Mouse (Mus musculus): Measurements from ENCODE around the gene Lypd5. TPM values are rescaled to one million over a fixed set of nuclear protein-coding genes. Genes with fewer than 3 reads are reported as not detected.

Lypd5 gene
- polyA plus RNA-seq, 1 experiment from 2014 or later, result not detected

DNA sequence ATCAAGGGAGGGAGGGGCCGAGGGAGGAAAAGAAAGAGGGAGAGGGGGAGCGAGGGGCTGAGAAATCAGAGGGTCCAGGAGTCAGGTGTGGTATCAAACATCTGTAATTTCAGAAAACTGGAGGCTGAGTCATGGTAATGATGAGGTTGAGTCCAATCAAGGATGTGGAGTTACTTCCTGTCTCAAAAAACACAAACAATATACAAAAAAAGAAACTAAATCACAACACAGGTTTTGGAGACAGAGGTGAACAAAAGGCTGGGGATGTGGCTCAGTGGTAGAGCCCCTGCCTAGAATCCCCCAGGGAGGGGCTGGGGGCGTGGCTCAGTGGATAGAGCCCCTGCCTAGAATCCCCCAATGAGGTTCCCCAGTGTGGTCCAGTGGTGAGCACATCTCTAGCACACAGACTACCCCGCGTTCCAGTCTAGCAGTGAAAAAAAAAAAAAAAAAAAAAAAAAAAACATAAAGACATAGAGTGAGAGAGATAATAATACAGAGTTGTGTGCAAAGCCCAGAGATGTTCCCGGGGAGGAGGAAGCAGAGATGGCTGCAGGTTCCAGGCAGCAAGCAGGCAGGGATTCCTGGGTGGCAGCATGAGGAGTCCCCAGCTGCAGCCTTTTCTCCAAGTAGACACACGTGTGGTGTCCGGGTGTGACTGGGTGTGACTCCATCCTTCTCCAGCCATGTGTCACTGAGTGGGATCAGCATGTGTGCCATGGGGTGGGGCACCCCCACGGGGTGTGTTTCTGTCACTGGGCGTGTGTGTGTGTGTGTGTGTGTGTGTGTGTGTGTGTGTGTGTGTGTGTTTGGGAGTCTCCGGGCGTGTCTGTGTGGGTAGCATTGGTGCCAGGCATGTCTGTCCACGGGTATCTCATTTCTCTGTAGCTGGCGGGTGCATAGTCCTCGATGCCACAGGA, 18.0 kb downstream of the Lypd5 start:
- Histone ChIP-seq H3K4me1 (ENCODE audit: control insufficient read depth, low read depth, low read length) (peaks cover 50% of the 10 kb centered on the region), H3K27ac (ENCODE audit: low read length) (peak overlapping the region; percentile 82), H3K9ac (ENCODE audit: low read depth, low read length) (no peak overlapping the region; the same call in 1 of the 2 replicates), H3K4me2 (ENCODE audit: low read depth, low read length) (peak overlapping the region; percentile 30), H3K27me3 (ENCODE audit: control insufficient read depth, insufficient read depth, low read depth, low read length) (peaks cover 3% of the 10 kb centered on the region; the same call in 1 of the 2 replicates), H3K9me3 (replicated peaks; ENCODE audit: control insufficient read depth, low read length) (no peaks in the 10 kb centered on the region), H3K4me3 (ENCODE audit: low read depth, low read length) (no peak overlapping the region), H3K36me3 (ENCODE audit: control insufficient read depth, insufficient read depth) (no peaks in the 10 kb centered on the region)
- ATAC-seq (ENCODE audit: low read depth), result peak; percentile 15
- WGBS (ENCODE audit: insufficient replicate concordance), result 55% methylated on average over 14 of the region's 15 CpGs

DNA sequence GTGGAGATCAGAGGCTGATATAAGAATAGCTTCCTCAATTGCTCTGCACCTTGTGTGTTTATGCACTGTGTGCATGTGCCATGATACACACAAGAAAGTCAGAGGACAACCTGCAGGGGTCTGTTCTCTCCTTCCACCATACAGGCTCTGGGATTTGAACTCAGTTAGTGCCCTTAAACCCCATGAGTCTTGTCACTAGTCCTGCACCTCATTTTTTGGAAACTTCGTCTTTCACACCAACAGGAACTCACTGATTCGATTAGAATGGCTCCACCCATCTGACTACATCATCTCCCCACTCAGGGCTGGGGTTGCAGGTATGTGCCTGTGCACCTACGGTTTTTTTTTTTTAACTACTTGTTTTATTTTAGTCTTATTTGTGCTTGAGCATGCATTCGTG, 19.2 kb downstream of the Lypd5 start:
- Histone ChIP-seq H3K27me3 (ENCODE audit: control insufficient read depth, insufficient read depth, low read depth, low read length) (no peaks in the 10 kb centered on the region), H3K4me3 (ENCODE audit: low read depth, low read length) (no peak overlapping the region), H3K27ac (ENCODE audit: low read length) (peak overlapping the region; percentile 100), H3K4me1 (ENCODE audit: control insufficient read depth, low read depth, low read length) (peaks cover 56% of the 10 kb centered on the region), H3K9me3 (replicated peaks; ENCODE audit: control insufficient read depth, low read length) (no peaks in the 10 kb centered on the region), H3K4me2 (ENCODE audit: low read depth, low read length) (no peak overlapping the region), H3K36me3 (ENCODE audit: control insufficient read depth, insufficient read depth) (no peaks in the 10 kb centered on the region), H3K9ac (ENCODE audit: low read depth, low read length) (no peak overlapping the region)
- WGBS (ENCODE audit: insufficient replicate concordance), result 40% methylated on average over 4 of the region's 4 CpGs
- no peak for ATAC-seq (ENCODE audit: low read depth)

DNA sequence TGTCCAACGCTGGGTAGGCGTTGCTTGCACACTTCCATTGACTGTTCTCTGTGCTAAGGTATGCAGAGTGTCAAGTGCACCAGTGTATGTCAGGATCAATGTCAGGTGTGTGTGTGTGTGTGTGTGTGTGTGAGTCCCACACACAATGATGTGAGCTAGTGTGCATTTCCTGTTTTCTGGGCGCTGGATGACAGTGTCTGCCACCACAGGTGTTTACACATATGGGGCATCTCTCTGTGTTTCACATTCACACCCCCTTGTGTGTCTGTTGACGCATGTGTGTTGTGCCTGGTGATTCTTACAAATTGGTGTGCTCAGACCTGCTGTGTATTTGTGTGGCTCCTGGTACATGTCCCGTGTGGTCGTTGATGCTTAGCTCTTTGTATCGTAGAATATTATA, 19.9 kb downstream of the Lypd5 start:
- Histone ChIP-seq H3K27me3 (ENCODE audit: control insufficient read depth, insufficient read depth, low read depth, low read length) (no peaks in the 10 kb centered on the region), H3K9me3 (replicated peaks; ENCODE audit: control insufficient read depth, low read length) (no peaks in the 10 kb centered on the region), H3K9ac (ENCODE audit: low read depth, low read length) (peak overlapping the region; percentile 96), H3K4me3 (ENCODE audit: low read depth, low read length) (peak overlapping the region; percentile 89), H3K27ac (ENCODE audit: low read length) (peak overlapping the region; percentile 100), H3K36me3 (ENCODE audit: control insufficient read depth, insufficient read depth) (no peaks in the 10 kb centered on the region), H3K4me2 (ENCODE audit: low read depth, low read length) (peak overlapping the region; percentile 95), H3K4me1 (ENCODE audit: control insufficient read depth, low read depth, low read length) (peaks cover 61% of the 10 kb centered on the region)
- no peak for ATAC-seq (ENCODE audit: low read depth)
- WGBS (ENCODE audit: insufficient replicate concordance), result 86% methylated on average over 7 of the region's 7 CpGs

DNA sequence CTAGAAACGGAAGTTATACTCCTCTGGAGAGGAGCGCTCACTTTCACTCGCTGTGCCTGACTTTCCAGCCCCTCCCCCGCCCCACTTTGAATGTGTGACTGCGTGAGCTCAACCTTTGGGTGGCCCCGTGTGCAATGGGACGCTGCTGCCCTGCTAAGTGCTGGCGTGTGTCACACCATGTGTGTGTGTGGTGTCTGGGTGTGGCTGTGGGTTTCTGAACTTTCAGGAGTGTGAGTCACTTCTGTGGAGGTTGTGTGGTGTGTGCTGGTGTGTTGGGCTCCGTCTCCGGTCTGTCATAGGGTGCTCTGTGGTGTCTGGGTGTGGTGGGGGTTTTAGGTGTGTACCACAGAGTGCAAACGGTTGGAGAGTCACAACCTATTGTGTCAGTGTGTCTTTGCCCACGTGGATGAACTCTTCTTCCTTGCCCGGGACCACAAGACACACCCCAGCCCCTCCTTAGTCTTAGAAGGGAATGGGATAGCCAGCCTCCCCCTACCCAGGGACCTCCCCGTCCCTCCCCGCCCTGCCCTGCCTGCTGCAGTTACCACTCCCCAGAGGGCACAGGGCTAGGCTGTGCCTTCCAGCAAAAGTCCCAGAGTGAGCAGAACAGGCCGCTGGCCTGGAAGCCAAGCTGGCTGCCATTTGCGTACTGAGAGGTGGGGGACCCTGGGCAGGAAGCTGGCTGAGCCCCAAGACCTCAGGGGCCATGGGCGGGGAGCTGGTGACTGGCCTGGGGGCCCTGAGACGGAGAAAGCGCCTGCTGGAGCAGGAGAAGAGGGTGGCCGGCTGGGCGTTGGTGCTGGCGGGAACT, 20.9 kb downstream of the Lypd5 start, which contains the start of gene Kcnn4:
TSS of gene Kcnn4 (plus strand) at position 533 of the 811 bp plus-strand sequence.
- H3K4me1 ChIP-seq (ENCODE audit: control insufficient read depth, low read depth, low read length), result peaks cover 68% of the 10 kb centered on the region

DNA sequence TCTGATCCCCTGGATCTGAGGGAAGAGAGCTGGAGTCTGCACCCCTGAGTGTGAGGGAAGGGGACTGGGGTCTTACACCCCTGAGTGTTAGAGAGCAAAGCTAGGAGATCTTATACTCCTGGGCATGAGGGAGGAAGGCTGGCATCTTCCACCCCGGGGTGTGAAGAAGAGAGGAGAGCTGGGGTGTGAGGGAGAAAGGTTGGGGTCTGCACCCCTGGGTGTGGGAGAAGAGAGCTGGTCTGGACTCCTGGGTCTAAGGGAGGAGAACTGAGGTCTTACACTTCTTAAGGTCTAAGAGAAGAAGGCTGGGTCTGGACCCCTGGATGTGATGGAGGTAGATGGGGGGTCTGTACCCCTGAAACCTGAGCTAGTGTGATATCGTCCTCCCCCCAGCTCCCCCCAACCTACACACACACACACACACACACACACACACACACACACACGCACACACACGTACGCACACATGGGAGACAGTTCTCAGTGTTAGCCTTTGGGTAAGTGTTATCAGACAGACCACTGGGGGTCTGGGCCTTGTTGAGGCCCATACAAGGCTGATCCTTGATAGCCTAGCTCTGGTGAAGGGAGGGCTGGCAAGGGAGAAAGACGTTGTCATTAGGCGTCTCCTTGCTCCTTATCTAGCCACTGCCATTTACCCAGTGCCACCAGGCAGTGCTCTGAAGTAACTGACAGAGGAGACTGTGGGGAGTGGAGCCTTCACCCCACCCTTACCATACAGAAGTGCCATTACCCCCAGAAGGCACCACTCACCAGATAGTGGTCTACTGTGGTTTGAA, 22.2 kb downstream of the Lypd5 start:
- peak overlapping the region; percentile 89 for H3K4me3 ChIP-seq (ENCODE audit: low read depth, low read length)
- WGBS (ENCODE audit: insufficient replicate concordance), result 13% methylated on average over 7 of the region's 7 CpGs
- H3K4me1 ChIP-seq (ENCODE audit: control insufficient read depth, low read depth, low read length), result peaks cover 65% of the 10 kb centered on the region

More for the DNA sequence above, 20.9 kb downstream of the Lypd5 start, which contains the start of gene Kcnn4:
- ATAC-seq (ENCODE audit: low read depth), result peak; percentile 45
- Histone ChIP-seq H3K4me2 (ENCODE audit: low read depth, low read length) (peak within 1 kb of the TSS; percentile 95), H3K9ac (ENCODE audit: low read depth, low read length) (peak within 1 kb of the TSS; percentile 96), H3K27me3 (ENCODE audit: control insufficient read depth, insufficient read depth, low read depth, low read length) (no peaks in the 10 kb centered on the region), H3K36me3 (ENCODE audit: control insufficient read depth, insufficient read depth) (peaks cover 8% of the 10 kb centered on the region; the same call in 1 of the 2 replicates), H3K27ac (ENCODE audit: low read length) (peak within 1 kb of the TSS; percentile 100), H3K4me3 (ENCODE audit: low read depth, low read length) (peak within 1 kb of the TSS; percentile 89), H3K9me3 (replicated peaks; ENCODE audit: control insufficient read depth, low read length) (no peaks in the 10 kb centered on the region)
- 12% methylated on average over 23 of the region's 23 CpGs for WGBS (ENCODE audit: insufficient replicate concordance)

DNA sequence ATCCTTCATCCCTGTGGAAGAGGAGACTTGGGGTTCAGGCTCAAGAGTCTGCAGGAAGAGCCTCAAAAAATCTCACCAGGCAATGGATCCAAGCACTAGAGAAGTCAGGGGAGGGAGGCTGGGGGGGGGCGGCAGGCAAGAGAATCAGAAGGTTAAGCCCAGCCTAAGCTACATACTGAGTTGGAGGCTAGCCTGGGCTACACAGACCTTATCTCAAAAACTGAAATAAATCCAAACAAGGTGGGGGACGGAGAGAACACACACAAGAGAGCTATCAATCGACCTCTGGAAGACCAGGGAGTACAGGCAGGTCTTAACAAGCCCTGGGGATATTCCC, 22.8 kb downstream of the Lypd5 start:
- H3K9ac ChIP-seq (ENCODE audit: low read depth, low read length), result peak overlapping the region; percentile 96
- H3K27me3 ChIP-seq (ENCODE audit: control insufficient read depth, insufficient read depth, low read depth, low read length), result no peaks in the 10 kb centered on the region
- 16% methylated on average over 3 of the region's 3 CpGs for WGBS (ENCODE audit: insufficient replicate concordance)
- peaks cover 14% of the 10 kb centered on the region for H3K36me3 ChIP-seq (ENCODE audit: control insufficient read depth, insufficient read depth)
- H3K4me1 ChIP-seq (ENCODE audit: control insufficient read depth, low read depth, low read length), result peaks cover 65% of the 10 kb centered on the region
- H3K9me3 ChIP-seq (replicated peaks; ENCODE audit: control insufficient read depth, low read length), result no peaks in the 10 kb centered on the region
- peak overlapping the region; percentile 89 for H3K4me3 ChIP-seq (ENCODE audit: low read depth, low read length)
- H3K4me2 ChIP-seq (ENCODE audit: low read depth, low read length), result peak overlapping the region; percentile 95
- no peak for ATAC-seq (ENCODE audit: low read depth)
- H3K27ac ChIP-seq (ENCODE audit: low read length), result peak overlapping the region; percentile 100

More for the DNA sequence above, 22.2 kb downstream of the Lypd5 start:
- Histone ChIP-seq H3K27me3 (ENCODE audit: control insufficient read depth, insufficient read depth, low read depth, low read length) (no peaks in the 10 kb centered on the region), H3K9ac (ENCODE audit: low read depth, low read length) (peak overlapping the region; percentile 96), H3K27ac (ENCODE audit: low read length) (peak overlapping the region; percentile 100), H3K36me3 (ENCODE audit: control insufficient read depth, insufficient read depth) (peaks cover 14% of the 10 kb centered on the region), H3K9me3 (replicated peaks; ENCODE audit: control insufficient read depth, low read length) (no peaks in the 10 kb centered on the region), H3K4me2 (ENCODE audit: low read depth, low read length) (peak overlapping the region; percentile 95)
- ATAC-seq (ENCODE audit: low read depth), result peak; percentile 84

DNA sequence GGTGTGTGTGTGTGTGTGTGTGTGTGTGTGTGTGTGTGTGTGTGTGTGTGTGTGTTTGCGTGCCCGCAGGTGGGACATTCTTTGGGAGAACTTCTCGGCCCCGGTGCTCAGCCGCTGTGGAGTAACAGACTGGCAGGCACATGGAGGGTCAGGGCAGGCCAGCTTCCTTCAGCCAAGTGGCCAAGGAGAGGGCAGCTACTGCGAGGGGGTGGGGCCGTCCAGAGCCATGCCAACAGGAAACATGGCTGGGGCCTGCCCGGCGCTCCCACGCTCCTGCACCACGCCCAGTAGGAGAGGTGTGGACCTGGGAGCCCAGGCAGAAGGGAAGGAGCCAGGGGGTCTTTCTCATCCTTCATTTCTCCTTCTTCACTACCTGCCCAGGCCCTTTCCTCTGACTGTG, 23.3 kb downstream of the Lypd5 start:
- WGBS (ENCODE audit: insufficient replicate concordance), result 9% methylated on average over 11 of the region's 11 CpGs
- Histone ChIP-seq H3K9me3 (replicated peaks; ENCODE audit: control insufficient read depth, low read length) (no peaks in the 10 kb centered on the region), H3K27me3 (ENCODE audit: control insufficient read depth, insufficient read depth, low read depth, low read length) (no peaks in the 10 kb centered on the region), H3K27ac (ENCODE audit: low read length) (peak overlapping the region; percentile 100), H3K9ac (ENCODE audit: low read depth, low read length) (peak overlapping the region; percentile 96), H3K4me2 (ENCODE audit: low read depth, low read length) (peak overlapping the region; percentile 95), H3K36me3 (ENCODE audit: control insufficient read depth, insufficient read depth) (peaks cover 14% of the 10 kb centered on the region), H3K4me3 (ENCODE audit: low read depth, low read length) (peak overlapping the region; percentile 89), H3K4me1 (ENCODE audit: control insufficient read depth, low read depth, low read length) (peaks cover 63% of the 10 kb centered on the region)
- ATAC-seq (ENCODE audit: low read depth), result peak; percentile 43

DNA sequence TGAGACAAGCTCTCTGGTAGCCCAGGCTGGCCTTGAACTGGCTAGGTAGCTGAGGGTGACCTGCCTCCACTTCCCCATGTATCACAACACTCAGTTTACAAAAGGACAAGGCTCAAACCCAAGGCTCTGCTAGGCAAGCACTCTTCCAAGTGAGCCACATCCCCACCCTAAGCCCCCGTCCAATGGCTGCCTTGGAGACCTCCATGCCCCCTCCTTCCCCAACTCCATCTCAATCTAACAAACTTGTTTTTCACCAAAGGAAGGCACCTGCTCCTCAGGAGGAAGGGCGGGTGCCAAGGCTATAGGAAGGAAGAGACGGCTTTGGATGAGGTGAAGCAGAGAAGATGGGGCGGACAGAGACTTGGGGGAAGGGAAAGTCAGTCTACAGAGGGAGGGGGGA, 23.8 kb downstream of the Lypd5 start:
- H3K36me3 ChIP-seq (ENCODE audit: control insufficient read depth, insufficient read depth), result peaks cover 18% of the 10 kb centered on the region
- H3K27me3 ChIP-seq (ENCODE audit: control insufficient read depth, insufficient read depth, low read depth, low read length), result no peaks in the 10 kb centered on the region
- H3K4me2 ChIP-seq (ENCODE audit: low read depth, low read length), result peak overlapping the region; percentile 95
- H3K9me3 ChIP-seq (replicated peaks; ENCODE audit: control insufficient read depth, low read length), result no peaks in the 10 kb centered on the region
- H3K9ac ChIP-seq (ENCODE audit: low read depth, low read length), result peak overlapping the region; percentile 96
- no peak for ATAC-seq (ENCODE audit: low read depth)
- H3K4me1 ChIP-seq (ENCODE audit: control insufficient read depth, low read depth, low read length), result peaks cover 62% of the 10 kb centered on the region
- peak overlapping the region; percentile 100 for H3K27ac ChIP-seq (ENCODE audit: low read length)
- H3K4me3 ChIP-seq (ENCODE audit: low read depth, low read length), result peak overlapping the region; percentile 89
- WGBS (ENCODE audit: insufficient replicate concordance), result 15% methylated on average over 4 of the region's 4 CpGs
